Mouse (Mus musculus): ENCODE measurements around the gene Cdkl2.

GRCm38 (mm10) chr5:92011756-92012155, 31.9 kb downstream of the Cdkl2 start:
- no peak for TF ChIP-seq EP300 (optimal IDR thresholded peaks at IDR 0.05)
- no peak for TF ChIP-seq CTCF (IDR thresholded peaks at IDR 0.05; ENCODE audit: low read depth)
